Mouse (Mus musculus) frontal cortex, postnatal 36 days (tissue): ENCODE data around the gene Fam57b.
"Not testable (repeated sequence)": the region's sequence is repeated elsewhere in the genome, so short reads cannot be mapped to it uniquely, and the experiment has no call there.

Source experiments
- DNase-seq, 2 experiments: peaks; one replicate each; pipeline ENCODE4 v3.0.0; 2022; ENCODE audit warnings: low spot score in 2 of 2

Gene Fam57b

DNA sequence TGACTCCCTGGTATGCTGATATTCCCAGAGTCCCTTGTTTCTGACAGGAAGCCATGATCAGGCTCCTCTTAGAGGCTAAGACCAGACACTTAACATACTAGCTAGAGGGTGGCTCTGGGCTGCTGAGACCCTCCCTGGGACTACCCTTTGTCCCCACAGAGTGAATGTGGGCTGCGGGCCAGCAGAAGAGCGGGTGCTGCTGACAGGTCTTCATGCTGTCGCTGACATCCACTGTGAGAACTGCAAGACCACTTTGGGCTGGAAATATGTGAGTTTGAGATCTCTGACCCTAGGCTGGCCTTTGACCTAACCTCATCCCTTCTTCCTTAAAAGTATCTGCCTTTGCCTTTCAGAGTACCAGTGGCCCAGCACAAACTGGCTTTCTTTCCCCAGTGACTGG lies 19.3 kb upstream of the Fam57b start:
- DNase-seq: no peak

DNA sequence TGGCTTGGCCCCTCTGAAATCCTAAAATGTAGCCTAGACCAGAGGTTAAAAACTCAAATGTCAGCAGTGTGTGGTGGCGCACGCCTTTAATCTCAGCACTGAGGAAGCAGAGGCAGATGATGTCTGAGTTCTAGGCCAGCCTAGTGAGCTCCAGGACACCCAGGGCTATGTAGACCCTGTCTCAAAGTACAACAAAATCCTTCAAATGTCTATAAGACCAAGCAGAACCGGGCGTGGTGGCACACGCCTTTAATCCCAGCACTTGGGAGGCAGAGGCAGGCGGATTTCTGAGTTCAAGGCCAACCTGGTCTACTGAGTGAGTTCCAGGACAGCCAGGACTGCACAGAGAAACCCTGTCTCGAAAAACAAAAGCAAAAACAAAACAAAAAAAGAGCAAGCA lies 18.4 kb upstream of the Fam57b start:
- not testable (repeated sequence) for DNase-seq

GRCm38 (mm10) chr7:126779983-126780970 lies 17.2 kb upstream of the Fam57b start:
- peak; percentile 83 to 85 for DNase-seq

GRCm38 (mm10) chr7:126780971-126781635 lies 16.4 kb upstream of the Fam57b start, which contains the start of gene Tbx6:
TSS of gene Tbx6 (plus strand) at chr7:126781483.
- no peak for DNase-seq

DNA sequence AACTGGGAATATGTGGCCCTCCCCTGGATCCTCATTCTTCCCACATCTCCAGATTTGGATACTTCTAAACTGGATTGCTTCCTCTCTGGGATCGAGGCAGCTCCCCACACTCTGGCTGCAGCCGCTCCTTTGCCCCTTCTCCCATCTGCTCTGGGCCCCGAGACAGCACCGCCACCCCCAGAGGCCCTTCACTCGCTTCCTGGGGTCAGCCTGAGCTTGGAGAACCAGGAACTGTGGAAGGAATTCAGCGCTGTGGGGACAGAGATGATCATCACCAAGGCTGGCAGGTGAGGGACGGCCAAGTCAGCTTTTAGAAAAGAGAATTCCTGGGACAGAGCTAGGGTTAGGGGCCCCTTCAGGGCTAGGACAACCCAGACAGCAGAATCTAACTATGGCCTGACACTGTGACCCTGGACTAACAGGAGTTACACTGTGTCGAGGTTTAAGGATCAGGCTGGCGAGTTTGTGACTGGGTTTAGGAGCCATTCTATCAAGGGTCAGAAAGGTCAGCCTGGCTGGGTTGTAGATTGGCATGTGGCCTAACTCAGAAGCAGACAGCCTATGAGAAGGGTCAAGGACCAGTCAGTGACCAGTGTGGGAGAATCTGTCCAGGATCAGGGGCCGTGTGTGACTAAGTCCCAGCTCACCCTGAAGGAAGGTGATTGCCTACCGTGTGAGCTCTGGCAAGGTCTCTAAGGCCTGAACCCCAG lies 15.7 kb upstream of the Fam57b start:
- DNase-seq: no peak

DNA sequence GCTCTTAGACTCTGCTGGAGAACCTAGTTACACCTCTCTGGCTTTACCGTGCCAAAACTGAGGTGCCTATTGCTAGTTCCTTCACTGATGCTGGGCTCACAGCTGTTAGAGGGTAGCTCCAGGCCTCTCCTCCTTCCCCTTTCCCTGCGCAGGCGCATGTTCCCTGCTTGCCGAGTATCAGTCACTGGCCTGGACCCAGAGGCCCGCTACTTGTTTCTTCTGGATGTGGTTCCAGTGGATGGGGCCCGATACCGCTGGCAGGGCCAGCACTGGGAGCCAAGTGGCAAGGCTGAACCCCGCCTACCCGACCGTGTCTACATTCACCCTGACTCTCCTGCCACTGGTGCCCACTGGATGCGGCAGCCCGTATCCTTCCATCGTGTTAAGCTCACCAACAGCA lies 14.8 kb upstream of the Fam57b start:
- DNase-seq: no peak

DNA sequence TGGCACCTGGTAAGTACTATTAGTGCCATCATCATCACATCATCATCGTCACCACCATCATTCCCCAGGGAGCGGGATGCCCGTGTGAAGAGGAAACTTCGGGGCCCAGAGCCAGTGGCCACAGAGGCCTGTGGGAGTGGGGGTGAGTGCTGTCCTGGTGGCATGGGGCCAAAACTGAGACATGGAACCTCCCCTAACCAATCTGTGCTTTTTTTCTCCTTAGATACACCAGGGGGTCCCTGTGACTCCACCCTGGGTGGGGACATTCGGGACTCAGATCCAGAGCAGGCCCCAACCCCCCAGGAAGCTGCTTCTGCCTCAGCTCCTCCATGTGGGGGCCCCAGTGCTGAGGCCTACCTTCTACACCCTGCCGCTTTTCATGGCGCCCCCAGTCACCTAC lies 13.0 kb upstream of the Fam57b start:
- no peak for DNase-seq

- DNase-seq: no peak
Observed at GRCm38 (mm10) chr7:126785056-126785455, 12.4 kb upstream of the Fam57b start.

GRCm38 (mm10) chr7:126786142-126786541 lies 11.3 kb upstream of the Fam57b start:
- no peak for DNase-seq

DNA sequence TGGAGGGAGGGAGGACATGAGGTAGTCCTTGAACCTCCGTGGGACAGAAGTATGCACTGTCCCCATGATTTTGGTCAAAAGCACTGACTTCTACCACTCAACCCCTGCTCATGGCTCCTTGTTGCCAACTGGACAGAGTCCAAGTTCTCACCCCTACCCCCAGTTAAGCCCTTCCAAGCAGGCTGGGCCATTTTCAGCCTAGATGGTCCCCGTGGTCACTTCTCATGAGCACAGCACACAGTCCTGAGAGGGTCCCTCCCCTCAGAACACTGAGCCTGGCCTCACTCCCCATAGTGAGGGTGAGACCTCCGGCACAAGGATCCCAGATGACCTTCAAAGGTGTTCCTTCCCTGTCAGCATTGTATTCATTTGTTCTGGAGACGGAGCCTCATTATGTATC lies 8.3 kb upstream of the Fam57b start:
- DNase-seq: no peak

GRCm38 (mm10) chr7:126791851-126792720 lies 5.4 kb upstream of the Fam57b start, which contains the start of gene Ppp4c:
TSS of gene Ppp4c (minus strand) at chr7:126792496.
- DNase-seq: peak; percentile 93 to 97

GRCm38 (mm10) chr7:126792721-126793443 lies 4.6 kb upstream of the Fam57b start:
- DNase-seq: no peak

GRCm38 (mm10) chr7:126793456-126794270 lies 3.8 kb upstream of the Fam57b start:
- DNase-seq: no peak

DNA sequence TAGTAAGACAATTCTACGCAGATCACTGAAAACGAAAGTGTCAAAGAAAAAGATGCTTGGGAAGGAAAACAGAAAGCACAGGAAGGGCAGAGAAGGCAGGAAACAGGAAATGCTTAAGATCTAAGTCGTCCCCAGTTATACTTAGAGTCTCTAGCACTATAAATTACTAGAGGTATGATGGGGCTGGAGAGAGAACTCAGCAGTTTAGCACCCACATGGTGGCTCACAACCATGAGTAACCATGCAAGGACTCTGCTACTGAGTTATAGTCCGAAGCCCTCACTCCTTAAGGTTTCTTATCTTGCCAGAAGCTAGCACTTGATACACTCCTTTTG lies 3.2 kb upstream of the Fam57b start:
- no peak for DNase-seq

DNA sequence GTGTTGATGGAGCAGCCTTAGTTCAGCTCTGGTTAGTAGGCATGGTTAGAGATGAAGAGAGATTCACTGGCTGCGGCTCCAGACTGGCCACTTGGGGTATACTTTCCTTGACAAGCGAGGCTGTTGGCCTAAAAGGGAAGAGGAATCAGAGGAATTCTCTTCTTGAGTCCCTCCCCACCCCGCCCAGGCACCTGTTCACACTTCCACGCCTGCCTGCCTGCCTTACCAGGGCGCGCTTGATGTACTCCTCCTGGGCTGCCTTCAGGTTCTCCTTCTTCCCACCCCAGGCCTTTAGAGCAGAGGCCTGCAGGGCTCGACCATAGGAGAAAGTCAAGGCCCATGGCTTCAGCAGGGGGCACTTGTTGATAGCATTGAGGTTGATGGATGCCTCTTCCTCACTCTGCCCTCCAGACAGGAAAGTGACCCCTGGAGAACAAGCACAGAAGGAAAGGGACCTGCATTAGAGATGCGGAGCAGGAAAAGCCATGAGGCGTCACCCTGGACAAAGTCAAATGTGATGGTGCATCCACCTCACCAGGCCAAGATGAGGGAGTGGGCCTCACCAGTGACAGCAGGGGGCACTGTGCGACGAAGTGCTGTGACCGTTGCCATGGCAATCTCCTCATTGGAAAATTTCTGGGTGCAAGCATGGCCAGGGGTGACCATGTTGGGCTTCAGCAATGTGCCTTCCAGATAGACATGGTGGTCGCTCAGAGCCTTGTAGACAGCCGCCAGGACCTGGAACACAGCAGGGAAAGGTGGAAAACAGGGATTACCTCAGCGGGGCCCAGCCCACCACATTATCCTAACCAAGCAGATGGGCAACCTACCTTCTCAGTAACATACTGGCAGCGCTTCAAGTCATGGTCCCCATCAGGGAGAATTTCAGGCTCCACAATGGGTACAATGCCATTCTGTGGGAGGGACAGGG lies 1.8 kb upstream of the Fam57b start:
- DNase-seq: no peak

GRCm38 (mm10) chr7:126796350-126796932 lies 1.0 kb upstream of the Fam57b start:
- DNase-seq: peak; percentile 49 to 52

DNA sequence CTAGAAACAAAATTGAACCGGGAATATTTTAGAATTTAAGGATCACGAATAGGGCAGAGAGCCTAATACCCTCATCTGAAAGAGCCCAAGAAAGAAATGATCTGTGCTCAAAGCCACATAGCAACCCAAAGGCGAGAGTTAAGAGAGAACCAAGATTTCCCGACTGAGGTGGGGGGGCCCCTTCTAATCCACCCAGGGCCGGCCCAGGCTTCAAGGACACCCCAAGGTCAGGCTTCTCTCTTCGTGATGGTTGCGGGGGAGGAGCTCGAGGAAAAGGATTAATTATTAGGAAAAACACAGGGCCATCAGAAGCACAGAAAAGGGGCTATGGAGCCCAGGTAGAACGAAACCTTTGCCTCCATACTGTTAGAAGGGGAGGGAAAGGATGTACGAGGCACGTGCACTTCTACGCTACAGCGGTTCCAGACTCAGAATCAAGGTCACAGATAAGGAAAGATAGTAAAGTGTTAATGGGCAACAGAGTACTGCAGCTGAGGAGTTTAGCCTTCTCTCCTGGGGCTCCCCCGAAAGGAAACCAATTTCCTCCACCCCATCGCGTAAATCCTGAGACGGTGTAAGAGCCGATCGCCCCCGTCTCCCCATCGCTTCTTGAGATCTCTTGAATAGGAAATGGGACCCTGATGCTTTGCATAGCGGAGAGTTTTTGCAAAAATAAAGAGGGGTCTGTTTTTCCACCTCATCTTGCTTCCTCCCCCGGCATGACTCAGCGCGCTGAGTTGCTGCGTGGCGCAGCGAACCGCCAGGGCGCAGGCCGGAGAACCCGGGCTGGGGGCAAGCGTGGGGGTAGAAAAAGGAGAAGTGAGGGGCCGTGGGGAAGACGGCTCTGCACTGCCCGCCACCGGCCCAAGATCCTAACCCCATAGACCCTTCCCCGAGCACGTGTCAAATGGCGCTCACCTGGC lies 920 bp downstream of the Fam57b start:
- DNase-seq: peak in 1 of 2 experiments; percentile 53
